Mouse (Mus musculus) cerebellum, adult 2 months (tissue): ENCODE data around the gene Gm49384. TPM values are rescaled to one million over a fixed set of nuclear protein-coding genes. Genes with fewer than 3 reads are reported as not detected.

Experiments used
- DNase-seq, 2 experiments: peaks; one replicate each; pipeline ENCODE4 v3.0.0; 2021
- H3K27ac ChIP-seq: fragments of 200-500 bp; 2 replicates; pipeline ENCODE4 v1.5.1; 2012; ENCODE audit warnings: low read length, control low read depth, inconsistent platforms; ENCODE audit not compliant: insufficient read depth
- H3K27me3 ChIP-seq: fragments of 200-500 bp; 2 replicates; pipeline ENCODE4 v1.6.1; 2012; ENCODE audit warnings: inconsistent platforms, mild to moderate bottlenecking, low read length, moderate library complexity; ENCODE audit not compliant: control insufficient read depth, insufficient read depth
- H3K4me1 ChIP-seq: fragments of 200-500 bp; 2 replicates; pipeline ENCODE4 v1.6.1; 2011; ENCODE audit warnings: low read length; ENCODE audit not compliant: control insufficient read depth, insufficient read depth
- H3K4me3 ChIP-seq: fragments of 200-500 bp; replicated peaks from 2 replicates; pipeline ENCODE3; 2011; ENCODE audit warnings: mild to moderate bottlenecking, low read depth, low read length, control low read depth; ENCODE audit not compliant: insufficient read depth
- CTCF ChIP-seq: fragments of 200-500 bp; IDR thresholded peaks from 2 replicates; pipeline ENCODE4 v1.5.1; 2011; ENCODE audit warnings: low read depth, mild to moderate bottlenecking, control low read depth, low read length, moderate library complexity, borderline replicate concordance; ENCODE audit not compliant: insufficient read depth
- POLR2A ChIP-seq: fragments of 200-500 bp; IDR thresholded peaks from 2 replicates; pipeline ENCODE4 v1.6.1; 2011; ENCODE audit warnings: low read length, control low read depth, borderline replicate concordance; ENCODE audit not compliant: insufficient read depth
- WGBS: fragments of 180-500 bp; shearing (Covaris S2); methylation state at CpG from one replicate; pipeline ENCODE4 v1.1.7; 2018; 5-methylcytosine and 5-hydroxymethylcytosine counted together
- polyA plus RNA-seq: library from polyadenylated mRNA; depleted of rRNA; stranded (reverse); fragments of >200 nt; gene quantifications from 2 replicates; pipeline ENCODE4 v1.2.3, GENCODE M21; 2012; rRNA removed

Gene Gm49384
- polyA plus RNA-seq: 4.4 and 4.5 TPM in 2 replicates

DNA sequence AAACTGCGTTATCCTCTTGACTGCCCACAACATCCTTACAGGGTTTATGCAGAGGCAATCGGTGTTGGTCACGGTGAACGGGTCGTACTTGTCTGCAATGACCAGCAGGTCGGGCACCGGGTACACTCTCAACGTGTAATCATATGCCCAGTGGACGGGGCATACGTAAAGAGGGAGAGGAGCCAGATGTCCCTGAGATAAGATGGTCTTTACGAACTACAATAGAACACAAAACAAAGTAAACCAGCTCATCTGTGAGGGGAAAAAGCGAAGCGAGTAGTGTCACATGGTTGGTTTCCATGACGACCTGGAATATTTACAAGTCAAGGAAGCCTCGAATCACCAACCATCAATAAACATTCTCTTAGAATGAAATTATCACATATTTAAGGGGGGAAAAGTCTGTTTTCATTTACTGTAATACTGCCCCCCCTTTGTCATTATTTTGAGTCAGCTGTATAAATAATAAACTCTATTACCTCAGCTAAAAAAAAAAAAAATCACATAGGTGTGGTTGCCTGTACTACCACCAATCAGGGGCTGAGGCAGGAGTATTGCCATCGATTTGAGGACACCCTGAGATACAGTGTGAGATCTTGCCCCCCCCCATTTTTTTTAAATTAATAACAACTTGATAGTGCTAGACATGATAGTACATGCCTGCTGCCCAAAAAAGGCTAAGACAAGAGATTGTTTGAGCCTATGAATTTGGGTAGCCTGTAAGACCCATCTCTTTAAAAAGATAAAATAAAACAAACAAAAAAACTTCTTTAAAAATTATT, at the start of gene Gm49384:
TSS of gene Gm49384 (minus strand) at position 216 of the 782 bp plus-strand sequence.
- whole genome bisulfite sequencing: 75% methylated on average over 16 of the region's 16 CpGs
- no peak for DNase-seq
- no peak within 1 kb of the TSS for H3K4me3 ChIP-seq
- H3K27ac ChIP-seq: no peak within 1 kb of the TSS
- no peaks in the 10 kb centered on the region for H3K27me3 ChIP-seq
- H3K4me1 ChIP-seq: no peaks in the 10 kb centered on the region
- TF ChIP-seq POLR2A (no peak), CTCF (no peak)

DNA sequence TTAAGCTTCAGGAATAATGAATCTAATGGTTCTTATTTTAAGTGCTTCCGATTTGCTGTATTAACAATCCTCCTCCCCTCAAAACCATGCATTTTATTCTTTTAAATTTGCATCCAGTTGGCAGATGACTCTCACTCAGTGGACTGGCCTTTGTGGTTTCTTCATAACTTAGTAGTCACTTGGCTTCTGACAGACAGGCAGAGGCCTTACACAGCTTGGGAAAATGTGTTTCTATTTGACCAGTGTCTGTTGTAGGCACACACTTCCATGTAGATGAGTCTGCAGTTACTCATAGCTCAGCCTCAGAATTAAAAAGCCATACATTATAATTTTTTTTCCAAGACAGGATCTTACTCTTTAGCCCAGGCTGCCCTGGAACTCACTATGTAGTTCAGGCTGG, 49.7 kb upstream of the Gm49384 start:
- no peak overlapping the region for H3K27ac ChIP-seq
- TF ChIP-seq CTCF (no peak), POLR2A (no peak)
- no peak overlapping the region for H3K4me3 ChIP-seq
- WGBS: 100% methylated on average over 1 of the region's 1 CpGs
- H3K4me1 ChIP-seq: no peaks in the 10 kb centered on the region
- H3K27me3 ChIP-seq: no peaks in the 10 kb centered on the region
- DNase-seq: no peak

DNA sequence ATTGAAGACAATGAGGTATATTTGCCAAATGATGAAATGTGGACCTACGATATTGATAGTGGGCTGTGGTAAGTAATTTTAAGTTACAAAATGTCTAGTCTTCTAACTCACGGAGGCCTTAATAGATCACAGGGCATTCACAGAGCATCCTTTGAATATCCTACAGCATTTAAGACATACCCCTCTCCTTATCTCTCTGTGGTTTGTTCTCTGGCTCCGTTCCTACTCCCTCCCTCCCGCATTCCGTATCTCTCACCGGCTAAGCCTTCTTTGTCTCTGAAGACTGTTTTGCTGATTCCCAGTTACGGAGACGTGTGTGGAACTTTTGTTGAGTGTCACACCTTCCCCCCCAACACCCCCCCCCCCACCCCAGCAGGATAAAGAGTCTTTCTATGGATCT, 46.7 kb upstream of the Gm49384 start:
- no peak for DNase-seq
- Histone ChIP-seq H3K27me3 (no peaks in the 10 kb centered on the region), H3K27ac (no peak overlapping the region), H3K4me3 (no peak overlapping the region), H3K4me1 (no peaks in the 10 kb centered on the region)
- TF ChIP-seq CTCF (no peak), POLR2A (no peak)
- WGBS: 82% methylated on average over 8 of the region's 8 CpGs

DNA sequence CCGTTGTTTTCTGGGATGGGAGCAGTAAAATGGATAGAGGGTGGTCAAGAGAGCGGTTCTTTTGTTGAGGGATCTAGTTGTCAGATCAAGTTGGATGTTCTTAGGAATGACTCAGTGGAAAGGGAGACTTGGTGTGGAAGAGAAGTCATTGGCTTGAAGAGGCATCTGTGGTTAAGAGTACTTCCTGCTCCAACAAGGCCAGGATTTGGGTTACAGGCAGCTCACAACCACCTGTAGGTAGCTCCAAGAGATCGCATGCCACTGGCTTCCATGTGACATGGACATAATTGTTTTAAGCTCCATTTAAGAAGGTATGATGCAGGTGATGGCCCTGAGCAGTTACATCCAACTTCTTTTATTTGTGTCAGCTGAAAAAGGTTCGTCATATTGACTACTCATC, 45.7 kb upstream of the Gm49384 start:
- TF ChIP-seq POLR2A (no peak), CTCF (no peak)
- Histone ChIP-seq H3K27me3 (no peaks in the 10 kb centered on the region), H3K4me1 (no peaks in the 10 kb centered on the region), H3K4me3 (no peak overlapping the region), H3K27ac (no peak overlapping the region)
- 88% methylated on average over 4 of the region's 4 CpGs for WGBS
- DNase-seq: no peak

DNA sequence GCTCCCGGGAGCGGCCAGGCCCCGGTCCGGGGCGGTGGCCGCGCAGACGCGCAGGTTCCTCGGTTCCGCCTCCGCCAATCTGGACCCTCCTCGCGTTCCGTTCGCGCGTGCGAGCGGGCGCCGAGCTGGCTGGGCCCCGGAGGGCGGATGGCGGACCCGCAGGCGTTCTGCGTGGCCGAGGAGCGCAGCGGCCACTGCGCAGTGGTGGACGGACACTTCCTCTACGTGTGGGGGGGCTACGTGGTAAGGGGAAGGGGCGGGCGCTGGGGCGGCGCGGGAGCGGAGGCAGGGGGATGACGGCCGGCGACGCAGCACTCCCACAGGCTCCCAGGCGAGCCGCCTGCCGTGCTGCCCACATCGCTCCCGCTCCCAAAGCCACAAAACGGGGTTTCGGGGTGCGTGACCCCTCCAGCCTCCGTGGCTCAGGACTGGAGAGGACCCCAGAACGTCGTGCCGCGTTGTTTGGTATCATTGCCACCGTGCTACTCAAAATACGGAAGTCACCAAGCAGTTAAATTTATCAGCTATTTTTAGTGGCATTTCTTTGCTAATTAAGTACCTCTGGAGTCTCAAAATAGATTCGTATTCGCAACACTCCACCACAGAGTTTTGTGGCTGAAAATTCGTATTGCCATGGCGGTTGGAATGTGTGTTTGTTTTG, 37.8 kb upstream of the Gm49384 start:
- WGBS: under 1% methylated on average over 61 of the region's 64 CpGs

DNA sequence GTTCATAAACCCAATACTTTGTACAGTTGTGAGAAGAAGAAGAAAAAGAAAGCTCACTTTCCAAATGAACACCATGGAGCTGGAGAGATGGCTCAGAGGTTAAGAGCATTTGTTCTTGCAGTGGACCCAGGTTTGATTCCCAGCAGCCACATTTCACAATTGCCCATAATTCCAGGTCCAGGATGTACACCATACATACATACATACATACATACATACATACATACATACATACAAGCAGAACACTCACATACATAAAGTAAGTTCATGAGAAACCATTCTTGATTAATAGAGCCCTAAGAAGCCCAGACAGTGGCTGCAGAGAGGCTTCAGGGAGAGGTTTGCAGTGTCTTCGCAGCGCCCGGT, 37.3 kb upstream of the Gm49384 start:
- H3K27me3 ChIP-seq: no peaks in the 10 kb centered on the region
- H3K4me3 ChIP-seq: peak overlapping the region; percentile 96
- TF ChIP-seq POLR2A (no peak), CTCF (no peak)
- H3K27ac ChIP-seq: peak overlapping the region; percentile 65
- 2% methylated on average over 3 of the region's 3 CpGs for WGBS
- no peak for DNase-seq
- no peaks in the 10 kb centered on the region for H3K4me1 ChIP-seq

More for the DNA sequence above, 37.8 kb upstream of the Gm49384 start:
- Histone ChIP-seq H3K4me1 (no peaks in the 10 kb centered on the region), H3K4me3 (peak overlapping the region; percentile 96), H3K27me3 (no peaks in the 10 kb centered on the region), H3K27ac (peak overlapping the region; percentile 65)
- TF ChIP-seq POLR2A (peak; percentile 85), CTCF (no peak)
- peak; percentile 83 for DNase-seq

DNA sequence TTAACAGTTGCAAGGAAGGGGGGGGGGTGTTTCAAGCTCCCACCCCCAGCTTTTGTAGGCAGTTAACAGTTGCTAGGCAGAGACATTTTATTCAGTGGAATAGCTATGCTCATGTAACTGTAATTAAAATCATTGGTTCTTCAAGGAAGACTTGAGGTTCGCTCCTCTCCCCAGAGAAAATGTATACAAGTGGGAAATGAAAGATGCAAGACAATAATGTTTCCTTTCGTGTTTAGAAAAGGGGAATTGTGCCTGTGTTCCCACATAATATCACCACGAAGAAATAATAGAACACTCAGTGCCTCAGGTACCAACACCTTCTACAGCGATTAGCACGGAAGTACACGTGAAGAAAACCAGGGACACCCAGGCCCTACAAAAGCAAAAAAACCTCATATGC, 36.8 kb upstream of the Gm49384 start, which contains the start of gene Klhdc1:
TSS of gene Klhdc1 (plus strand) at position 301 of the 400 bp plus-strand sequence.
- 63% methylated on average over 6 of the region's 6 CpGs for WGBS
- H3K4me3 ChIP-seq: peak within 1 kb of the TSS; percentile 96
- H3K27ac ChIP-seq: peak within 1 kb of the TSS; percentile 65
- no peak for TF ChIP-seq CTCF
- no peak for TF ChIP-seq POLR2A
- H3K27me3 ChIP-seq: no peaks in the 10 kb centered on the region
- no peaks in the 10 kb centered on the region for H3K4me1 ChIP-seq
- no peak for DNase-seq

DNA sequence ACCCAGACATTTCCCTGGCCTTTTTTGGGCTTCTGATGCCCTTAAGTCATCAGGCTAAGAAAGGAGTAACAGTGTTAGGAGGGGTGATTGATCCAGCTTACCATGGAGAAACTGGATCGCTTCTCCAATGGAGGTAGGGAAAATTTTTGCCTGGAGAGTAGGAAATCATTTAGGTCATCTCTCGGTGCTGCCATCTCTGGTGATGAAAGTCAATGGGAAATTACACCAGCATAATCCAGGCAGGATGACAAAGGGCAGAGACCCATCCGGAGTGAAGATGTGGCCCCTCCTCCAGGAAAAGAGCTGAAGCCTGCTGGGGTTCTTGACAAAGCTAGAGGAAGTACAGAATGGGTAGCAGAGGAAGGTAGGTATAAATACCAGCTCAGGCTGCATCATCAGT, 34.2 kb upstream of the Gm49384 start:
- WGBS: 30% methylated on average over 3 of the region's 3 CpGs

More for the DNA sequence above, 34.2 kb upstream of the Gm49384 start:
- no peak for DNase-seq
- Histone ChIP-seq H3K4me3 (no peak overlapping the region), H3K27ac (no peak overlapping the region), H3K27me3 (no peaks in the 10 kb centered on the region), H3K4me1 (no peaks in the 10 kb centered on the region)
- TF ChIP-seq CTCF (no peak), POLR2A (no peak)
